Mouse (Mus musculus) heart, adult 11 months (tissue): ENCODE measurements around the gene Pth2.
"Not testable (repeated sequence)": the region's sequence is repeated elsewhere in the genome, so short reads cannot be mapped to it uniquely, and the experiment has no call there.

Experiments
- DNase-seq: peaks from one replicate; pipeline ENCODE4 v3.0.0; 2022

Gene Pth2

GRCm38 (mm10) chr7:45154096-45154992, 26.5 kb upstream of the Pth2 start, which contains the start of the genes Pih1d1 and Aldh16a1:
Gene Pih1d1 (plus strand): TSS chr7:45154303.
Gene Aldh16a1 (minus strand): TSS chr7:45154584.
- DNase-seq, result peak; percentile 100

- peak; percentile 96 for DNase-seq
Observed at GRCm38 (mm10) chr7:45154993-45155514, 25.7 kb upstream of the Pth2 start.

- no peak for DNase-seq
Observed at GRCm38 (mm10) chr7:45155590-45155989, 25.2 kb upstream of the Pth2 start.

GRCm38 (mm10) chr7:45156206-45156605, 24.6 kb upstream of the Pth2 start:
- DNase-seq, result no peak

- no peak for DNase-seq
Observed at GRCm38 (mm10) chr7:45157459-45157858, 23.3 kb upstream of the Pth2 start.

GRCm38 (mm10) chr7:45158991-45159390, 21.8 kb upstream of the Pth2 start:
- no peak for DNase-seq

- DNase-seq, result peak; percentile 93
Observed at GRCm38 (mm10) chr7:45160316-45160800, 20.4 kb upstream of the Pth2 start.

GRCm38 (mm10) chr7:45160866-45161265, 19.9 kb upstream of the Pth2 start:
- no peak for DNase-seq

- peak; percentile 98 for DNase-seq
Observed at GRCm38 (mm10) chr7:45161612-45162473, 19.0 kb upstream of the Pth2 start.

- no peak for DNase-seq
Observed at GRCm38 (mm10) chr7:45162551-45162950, 18.2 kb upstream of the Pth2 start.

- DNase-seq, result no peak
Observed at GRCm38 (mm10) chr7:45162996-45163615, 17.7 kb upstream of the Pth2 start.

GRCm38 (mm10) chr7:45163735-45164490, 16.9 kb upstream of the Pth2 start, which contains the start of gene Slc17a7:
Gene Slc17a7 (plus strand): TSS chr7:45163949.
- DNase-seq, result peak; percentile 94

- DNase-seq, result no peak
Observed at GRCm38 (mm10) chr7:45164833-45165232, 16.0 kb upstream of the Pth2 start.

GRCm38 (mm10) chr7:45165701-45166100, 15.1 kb upstream of the Pth2 start:
- DNase-seq, result no peak

GRCm38 (mm10) chr7:45166950-45167401, 13.8 kb upstream of the Pth2 start:
- DNase-seq, result no peak

- no peak for DNase-seq
Observed at GRCm38 (mm10) chr7:45167761-45168445, 12.9 kb upstream of the Pth2 start.

GRCm38 (mm10) chr7:45168656-45169055, 12.1 kb upstream of the Pth2 start:
- no peak for DNase-seq

- DNase-seq, result no peak
Observed at GRCm38 (mm10) chr7:45169495-45169894, 11.3 kb upstream of the Pth2 start.

- no peak for DNase-seq
Observed at GRCm38 (mm10) chr7:45172974-45173373, 7.8 kb upstream of the Pth2 start.

- DNase-seq, result not testable (repeated sequence)
Observed at GRCm38 (mm10) chr7:45173772-45174171, 7.0 kb upstream of the Pth2 start.
